Mouse (Mus musculus): ENCODE results near the gene Slc16a7.
A peak's percentile ranks its signal among the peaks of the same experiment; 100 is the strongest.

Gene Slc16a7

DNA sequence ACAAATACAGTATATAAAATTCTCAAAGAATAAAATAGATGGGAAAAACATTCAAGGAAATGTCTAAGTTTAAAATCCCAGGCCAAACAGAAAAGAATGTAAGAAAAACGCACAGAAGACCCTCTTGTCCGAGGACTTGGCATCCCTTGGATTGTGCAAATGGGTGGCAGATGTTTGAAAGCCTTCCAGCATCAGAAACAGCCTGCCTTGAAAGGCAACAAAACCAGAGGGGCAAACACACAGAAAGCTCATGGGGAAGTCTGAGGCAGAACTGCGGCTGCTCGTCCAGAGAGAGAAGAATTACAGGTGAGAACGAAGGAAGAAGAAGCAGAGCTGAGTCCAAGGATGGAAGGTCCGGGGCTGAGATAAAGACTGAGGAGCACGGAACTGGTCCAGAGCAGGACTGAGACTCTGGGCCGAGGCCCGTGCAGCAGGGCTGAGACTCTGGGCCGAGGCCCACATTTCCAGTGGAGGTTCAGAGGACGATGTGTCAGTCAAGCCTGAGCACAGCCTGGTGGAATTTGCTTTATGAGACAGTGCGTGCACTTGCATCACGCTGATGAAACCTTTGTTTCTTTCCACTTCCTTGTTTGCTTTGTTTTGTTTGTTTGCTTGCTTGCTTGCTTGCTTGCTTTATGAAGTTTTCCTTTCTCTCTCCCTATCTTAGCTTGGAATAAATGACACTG is 65.0 kb downstream of the Slc16a7 start:
- DNase-seq (ENCODE audit: inconsistent age in 2 of 2, low spot score in 1 of 2) = no peak

DNA sequence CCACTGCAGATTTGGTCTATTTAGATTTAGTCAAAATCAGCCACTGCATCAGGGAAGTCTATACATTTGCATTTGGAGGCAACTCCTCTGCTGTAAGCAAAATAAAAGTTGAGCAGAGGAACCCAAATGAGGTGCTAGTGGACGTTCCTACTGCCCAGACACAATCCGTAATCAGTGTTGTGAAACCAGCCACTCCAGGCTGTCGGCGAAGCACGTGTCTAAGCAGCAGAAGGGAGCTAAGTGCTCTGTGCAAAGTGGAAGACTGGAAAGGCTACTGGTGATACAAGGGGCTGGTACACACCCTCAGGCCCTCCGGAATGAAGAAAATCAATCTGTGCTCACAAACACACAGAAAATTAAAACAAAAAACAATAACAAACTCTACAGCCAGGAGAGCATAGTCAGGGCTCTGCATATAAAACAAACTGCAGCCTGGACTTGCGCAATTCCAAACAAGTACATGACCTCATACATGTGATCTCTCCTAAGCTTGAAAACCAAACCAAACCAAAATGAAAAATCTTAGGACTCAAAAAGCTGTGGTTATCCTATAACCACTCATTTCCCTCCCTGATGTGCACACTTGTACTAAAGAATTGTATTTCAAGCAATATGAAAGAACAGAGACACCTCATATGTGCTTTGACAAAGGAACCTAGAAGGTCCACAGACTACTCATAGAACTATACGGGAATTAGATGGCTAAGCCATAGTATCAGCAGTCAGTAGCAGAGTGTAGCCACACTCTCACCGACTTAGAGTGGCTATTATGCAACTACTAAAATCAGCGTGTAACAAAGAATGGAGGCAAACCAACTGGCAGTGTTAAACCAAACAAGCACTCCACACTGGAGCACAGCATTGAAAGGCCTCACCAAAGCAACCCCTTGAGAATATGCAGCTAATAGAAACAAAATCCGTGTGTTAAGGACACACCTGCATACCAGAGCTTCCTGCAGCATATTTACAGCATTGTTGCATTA is 67.5 kb downstream of the Slc16a7 start:
- DNase-seq (ENCODE audit: inconsistent age in 2 of 2, low spot score in 1 of 2) = peak in 1 of 2 experiments; percentile 50

DNA sequence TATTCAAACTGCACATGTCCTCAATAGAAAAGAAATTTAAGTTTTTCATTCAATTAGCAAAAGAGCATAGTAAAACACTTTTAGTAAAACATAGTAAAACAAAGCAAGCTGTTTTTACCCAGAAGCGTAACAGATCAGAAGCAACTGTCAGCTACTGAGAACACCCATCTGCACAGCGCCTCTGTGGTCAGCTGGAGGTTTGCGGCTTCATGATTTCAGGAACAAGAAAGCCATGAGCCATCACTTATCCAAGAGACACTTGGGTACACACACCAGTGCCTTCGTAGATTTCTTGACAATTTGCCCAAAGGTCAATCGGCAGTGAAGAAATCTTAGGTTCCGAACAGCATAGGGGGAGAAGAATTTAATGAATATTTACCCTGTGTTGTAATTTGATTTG is 71.9 kb downstream of the Slc16a7 start:
- DNase-seq (ENCODE audit: inconsistent age in 2 of 2, low spot score in 1 of 2) = peak in 1 of 2 experiments; percentile 38

DNA sequence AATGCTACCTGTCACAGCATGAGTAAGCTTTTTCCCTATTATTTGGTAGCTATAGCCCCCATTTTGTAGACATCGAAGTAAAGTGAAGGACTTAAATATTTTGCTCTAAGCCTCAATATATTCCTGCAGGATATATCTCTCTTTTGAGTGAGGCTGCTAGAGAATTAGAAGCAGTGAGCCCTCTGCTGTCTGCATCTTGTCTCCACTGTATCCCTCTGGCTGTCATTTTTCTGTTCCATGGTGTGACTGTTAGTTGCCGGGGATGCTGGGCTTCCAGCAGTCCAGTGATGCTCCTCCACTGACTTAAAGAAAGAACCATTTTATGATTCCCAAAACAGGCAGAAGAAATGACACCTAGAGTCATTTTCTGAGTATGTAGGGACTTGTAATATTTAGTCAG is 78.4 kb downstream of the Slc16a7 start:
- DNase-seq (ENCODE audit: inconsistent age in 2 of 2, low spot score in 1 of 2) = no peak

DNA sequence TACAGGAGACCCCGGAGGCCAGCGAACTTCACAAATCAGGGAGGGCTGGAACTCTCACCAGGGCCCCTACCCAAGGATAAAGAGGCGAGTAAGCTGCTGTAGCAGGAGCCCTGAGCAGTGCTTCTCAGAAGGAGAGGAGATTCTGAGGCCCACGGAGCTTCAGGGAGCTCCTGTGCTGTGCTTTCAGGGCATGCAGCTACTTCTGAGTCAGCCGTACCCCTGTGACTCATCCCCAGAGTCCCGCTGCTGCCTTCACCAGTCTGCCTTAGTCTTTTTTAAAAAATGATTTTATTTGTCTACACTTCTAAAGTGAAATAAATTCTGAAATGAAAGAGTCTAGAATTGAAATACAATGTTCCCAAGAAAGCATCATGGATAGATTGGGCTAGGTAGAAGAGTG is 91.2 kb downstream of the Slc16a7 start:
- DNase-seq (ENCODE audit: inconsistent age in 2 of 2, low spot score in 1 of 2) = peak; percentile 73

DNA sequence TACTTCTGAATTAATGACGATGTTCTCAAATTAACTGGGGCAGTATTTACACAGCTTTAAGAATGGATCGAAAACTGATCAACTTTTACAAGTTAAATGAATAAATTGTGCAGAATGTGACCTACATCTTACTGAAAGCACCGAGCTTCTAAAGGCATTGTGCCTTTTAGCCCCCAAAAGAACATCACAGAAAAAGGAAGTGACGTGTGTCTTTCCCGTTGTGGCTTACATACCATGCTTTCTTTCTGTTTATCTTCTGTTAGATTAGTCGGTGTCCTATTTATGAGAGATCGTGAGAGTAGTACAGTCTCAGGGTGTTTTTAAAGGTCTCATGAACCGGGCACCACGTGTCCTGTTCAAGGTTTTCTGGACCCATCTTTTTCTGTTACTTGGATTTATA is 98.9 kb downstream of the Slc16a7 start:
- no peak for DNase-seq (ENCODE audit: inconsistent age in 2 of 2, low spot score in 1 of 2)

DNA sequence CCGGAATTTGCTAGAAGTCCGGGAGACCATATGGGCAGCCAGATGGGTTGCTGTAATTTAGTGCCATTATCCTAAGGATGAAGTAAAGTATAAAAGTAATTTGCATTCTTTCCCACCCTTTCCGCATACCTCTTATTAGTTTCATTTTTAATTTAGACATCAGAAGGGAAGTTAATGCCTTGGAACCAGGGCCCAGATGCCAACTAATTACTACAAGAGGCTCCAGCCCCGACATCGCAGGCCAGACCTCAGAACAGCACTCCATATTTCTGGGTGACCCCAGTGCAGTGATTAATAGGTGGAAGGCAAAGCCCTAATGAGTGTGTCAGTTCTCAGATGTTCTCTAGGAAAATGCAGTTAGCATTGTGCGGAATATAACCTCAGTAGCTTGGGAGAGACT is 100.7 kb downstream of the Slc16a7 start:
- DNase-seq (ENCODE audit: inconsistent age in 2 of 2, low spot score in 1 of 2) = no peak

DNA sequence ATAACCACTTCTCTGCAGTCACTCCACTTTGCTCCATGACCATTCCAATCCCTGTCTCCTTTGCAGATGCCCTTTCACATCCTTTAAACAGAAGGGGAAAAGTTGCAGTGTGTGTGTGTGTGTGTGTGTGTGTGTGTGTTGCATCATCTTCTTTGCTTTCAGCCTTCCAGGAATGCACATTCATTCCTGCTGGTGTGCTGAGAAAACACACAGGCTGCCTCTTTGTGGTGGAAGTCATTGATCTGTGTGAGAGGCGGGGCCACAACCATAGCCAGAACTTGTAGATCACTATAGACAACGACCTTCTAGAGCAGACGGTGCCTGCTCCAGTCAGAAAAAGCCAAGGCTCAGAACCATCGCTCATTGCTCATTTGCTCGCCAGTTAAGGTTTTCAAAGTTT is 103.9 kb downstream of the Slc16a7 start:
- DNase-seq (ENCODE audit: inconsistent age in 2 of 2, low spot score in 1 of 2) = no peak

DNA sequence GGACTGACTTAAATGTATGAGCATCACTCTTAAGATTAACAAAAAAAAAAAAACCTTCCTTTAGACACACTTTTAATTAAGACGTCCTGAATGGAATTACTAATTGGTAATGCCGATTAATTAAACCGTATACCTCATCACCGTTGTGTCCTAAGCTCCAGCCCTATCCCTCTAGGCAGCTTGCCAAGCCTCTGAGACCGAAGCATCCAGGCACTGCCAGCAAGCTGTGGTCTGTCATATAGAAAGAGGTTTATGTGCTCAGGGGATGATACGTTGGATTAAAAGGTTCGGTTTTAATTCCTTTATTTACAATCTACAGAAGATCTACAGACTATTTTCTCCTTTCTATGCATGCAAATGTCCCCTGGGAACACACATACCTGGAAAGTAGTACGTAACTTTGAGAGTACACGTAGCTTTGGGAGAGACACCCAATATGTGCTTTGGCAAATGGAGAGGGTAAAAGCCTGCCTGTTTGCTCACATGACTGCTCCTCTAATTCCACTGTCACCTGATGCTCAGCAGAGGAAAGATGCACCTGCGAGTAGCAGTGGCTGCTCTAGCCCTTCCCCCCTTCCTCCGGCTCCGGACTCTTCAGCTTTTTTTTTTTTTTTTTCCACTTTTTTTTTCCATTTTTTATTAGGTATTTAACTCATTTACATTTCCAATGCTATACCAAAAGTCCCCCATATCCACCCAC is 114.0 kb downstream of the Slc16a7 start:
- DNase-seq (ENCODE audit: inconsistent age in 2 of 2, low spot score in 1 of 2) = no peak

DNA sequence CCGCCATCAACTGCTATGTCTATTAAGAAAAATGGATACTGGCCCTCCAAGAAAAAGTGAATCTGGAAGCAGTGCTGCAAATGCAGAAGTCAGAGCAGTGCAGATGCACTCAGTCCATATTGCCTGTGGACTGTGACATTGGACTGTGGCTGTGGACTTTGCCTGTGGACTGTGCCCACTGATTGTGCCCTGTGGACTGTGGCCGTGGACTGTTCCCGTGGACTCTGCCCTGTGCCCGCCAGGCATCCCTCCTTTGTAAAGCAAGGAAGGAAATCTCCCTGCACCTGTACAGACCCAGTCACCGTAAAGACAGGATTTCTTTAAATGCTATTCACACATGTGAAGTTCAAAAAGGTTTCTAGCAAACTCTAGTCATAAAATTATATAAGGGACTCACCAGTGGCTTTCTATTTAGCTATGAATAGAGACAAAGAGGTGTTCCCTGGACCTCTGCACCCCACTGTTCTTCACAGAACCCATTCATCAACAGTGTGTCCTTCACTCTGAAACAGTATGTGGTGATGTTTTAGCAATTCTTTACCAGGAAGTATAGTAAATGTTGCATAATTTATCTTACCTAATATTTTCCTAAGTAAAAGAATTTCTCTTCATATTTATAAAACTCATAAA is 114.6 kb downstream of the Slc16a7 start:
- no peak for DNase-seq (ENCODE audit: inconsistent age in 2 of 2, low spot score in 1 of 2)

DNA sequence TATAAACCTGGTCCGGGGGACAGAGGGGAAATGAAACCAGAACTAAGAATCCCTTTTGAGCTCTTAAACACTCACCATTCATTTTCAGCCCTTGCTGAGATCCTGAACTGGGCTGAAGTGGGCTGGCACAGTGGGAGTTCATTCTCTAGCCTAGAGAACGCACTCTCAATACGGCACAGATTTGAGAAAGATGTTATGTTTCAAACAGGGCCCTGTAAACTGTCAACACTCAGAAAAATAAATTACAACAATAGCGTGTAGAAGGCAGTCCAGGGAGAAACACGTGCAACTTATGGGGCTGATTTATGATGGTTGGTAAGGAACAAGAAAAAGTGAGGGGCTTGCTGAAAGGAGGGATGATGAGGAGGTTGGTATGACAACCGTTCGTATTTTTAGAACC is 115.5 kb downstream of the Slc16a7 start:
- no peak for DNase-seq (ENCODE audit: inconsistent age in 2 of 2, low spot score in 1 of 2)

DNA sequence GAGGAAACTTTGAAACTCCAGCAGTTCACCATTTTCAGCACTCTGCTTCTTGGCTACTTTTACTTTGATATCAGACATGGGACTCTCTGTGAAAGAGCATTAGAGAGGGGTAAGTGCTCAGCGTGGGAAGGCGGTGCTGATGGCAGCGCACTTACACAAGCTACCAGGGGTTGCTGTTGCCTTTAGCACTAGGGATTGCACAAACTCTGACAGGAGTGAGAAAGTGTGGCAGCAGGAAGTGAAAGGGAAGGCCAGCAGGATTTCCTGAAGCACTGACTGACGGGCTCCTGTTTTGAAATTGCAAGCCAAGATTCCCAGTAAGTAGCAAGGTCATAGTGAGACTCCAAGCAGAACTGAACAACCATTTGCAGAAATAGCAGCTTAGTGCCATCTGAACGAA is 117.8 kb downstream of the Slc16a7 start:
- DNase-seq (ENCODE audit: inconsistent age in 2 of 2, low spot score in 1 of 2) = peak in 1 of 2 experiments; percentile 27

DNA sequence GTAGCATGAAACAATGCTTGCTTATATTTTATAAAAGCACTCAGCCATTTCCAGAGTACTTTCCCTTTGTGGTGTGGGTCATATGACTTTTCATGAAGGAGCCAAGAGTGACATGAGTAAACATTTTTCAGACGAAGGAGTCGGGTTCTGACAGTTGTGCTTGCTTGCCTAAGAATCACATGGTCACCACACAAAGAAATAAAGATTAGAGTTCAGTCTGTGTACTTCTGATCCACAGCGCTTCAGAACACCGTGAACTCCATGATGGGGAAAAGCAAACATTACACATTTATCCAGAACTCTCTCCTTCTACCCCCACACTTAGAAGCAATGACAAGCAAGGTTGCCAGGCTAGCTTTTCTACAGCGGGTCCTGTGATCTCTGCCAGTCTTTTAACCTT is 119.0 kb downstream of the Slc16a7 start:
- DNase-seq (ENCODE audit: inconsistent age in 2 of 2, low spot score in 1 of 2) = peak in 1 of 2 experiments; percentile 21

DNA sequence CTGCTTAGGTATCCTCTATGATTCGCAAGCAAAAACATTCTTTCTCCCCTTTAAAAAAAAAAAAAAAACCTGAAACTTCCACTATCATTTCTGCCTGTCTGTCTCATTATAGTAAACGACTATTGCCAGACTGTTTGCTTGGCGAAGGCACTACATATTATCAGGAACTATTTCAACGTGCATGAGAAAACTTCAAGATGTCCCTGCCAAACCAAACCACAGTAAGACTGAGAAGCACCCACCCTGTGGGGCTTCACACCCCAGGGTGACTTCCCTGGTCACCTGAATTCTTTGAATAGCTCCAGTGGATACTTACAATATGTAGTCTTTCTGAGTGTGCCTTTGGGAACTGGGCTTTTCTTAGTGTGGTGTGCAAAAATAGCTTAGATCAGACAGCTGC is 122.9 kb downstream of the Slc16a7 start:
- no peak for DNase-seq (ENCODE audit: inconsistent age in 2 of 2, low spot score in 1 of 2)

DNA sequence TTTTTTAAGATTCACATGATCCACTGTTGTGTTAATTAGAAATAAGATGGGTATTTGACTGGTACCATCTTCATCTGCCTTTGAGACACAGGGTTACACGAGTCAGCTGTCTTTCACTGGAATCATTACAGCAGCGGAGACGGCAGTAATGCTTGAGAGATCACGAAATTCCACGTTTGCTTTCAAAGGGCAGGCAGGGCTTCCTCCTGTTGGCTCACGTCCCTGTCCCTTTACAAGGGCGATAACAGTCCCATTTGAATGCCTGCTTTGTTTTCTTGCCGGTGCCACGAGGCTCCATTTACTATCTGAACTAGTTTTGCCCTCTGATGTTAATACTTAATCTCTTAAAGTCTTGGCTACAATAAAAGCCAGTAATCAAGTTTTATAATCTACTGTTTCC is 123.4 kb downstream of the Slc16a7 start:
- DNase-seq (ENCODE audit: inconsistent age in 2 of 2, low spot score in 1 of 2) = peak; percentile 7 to 47

DNA sequence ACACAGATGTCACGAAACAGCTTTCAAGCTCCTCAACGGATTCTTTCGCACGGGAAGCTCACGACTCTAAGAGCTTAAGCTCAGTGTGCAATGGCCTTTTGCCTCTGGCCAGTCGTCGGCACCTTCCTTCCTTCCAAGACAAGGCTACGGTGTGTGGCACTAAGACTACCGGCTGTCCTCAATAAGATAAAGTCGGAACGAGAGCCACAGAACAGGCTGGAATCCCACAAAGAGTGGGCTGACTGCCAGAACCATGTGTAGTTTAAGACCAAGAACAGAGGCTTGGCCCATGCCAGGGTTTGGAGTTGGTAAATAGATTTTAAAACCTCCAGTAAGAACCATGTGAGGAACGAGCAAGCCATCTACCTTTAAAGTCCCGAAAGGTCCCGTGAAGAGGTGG is 123.8 kb downstream of the Slc16a7 start:
- DNase-seq (ENCODE audit: inconsistent age in 2 of 2, low spot score in 1 of 2) = peak; percentile 15 to 34

DNA sequence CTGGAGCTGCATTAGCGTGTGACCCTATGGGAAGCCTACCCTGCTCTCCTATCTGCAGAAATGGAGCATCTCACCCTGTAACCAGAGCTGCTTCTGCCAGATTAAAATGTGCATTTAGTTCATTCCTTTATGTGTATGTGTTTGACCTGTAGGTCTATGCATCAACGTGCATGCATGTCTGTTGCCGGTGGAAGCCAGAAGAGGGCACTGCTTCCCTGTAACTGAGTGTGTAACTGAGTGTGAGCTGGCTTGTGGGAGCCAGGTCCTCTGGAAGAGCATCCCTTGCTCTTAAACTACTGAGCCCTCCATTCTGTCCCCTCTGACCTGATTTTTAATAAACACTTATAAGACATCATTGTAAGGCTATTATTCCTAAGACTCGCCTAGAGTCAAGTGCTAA is 124.3 kb downstream of the Slc16a7 start:
- DNase-seq (ENCODE audit: inconsistent age in 2 of 2, low spot score in 1 of 2) = peak; percentile 62 to 81

DNA sequence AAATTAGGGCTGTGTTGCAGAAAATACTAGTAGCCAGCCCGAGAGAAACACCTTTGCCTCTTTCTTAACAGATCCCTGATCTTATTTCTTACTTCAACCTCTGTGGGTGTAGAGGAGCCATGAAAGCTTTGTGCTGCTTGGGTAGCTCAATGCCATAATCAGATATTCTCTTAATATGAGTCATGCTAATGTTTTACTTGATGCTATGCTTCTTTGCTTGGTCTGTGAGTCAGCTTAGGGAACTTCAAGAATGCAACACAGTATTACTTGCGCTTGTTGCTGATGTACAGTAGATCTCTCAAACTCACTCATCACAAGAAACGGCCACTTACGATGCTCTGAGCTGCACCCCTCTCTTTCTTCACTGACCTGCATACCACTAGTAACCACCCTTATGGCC is 133.4 kb downstream of the Slc16a7 start:
- DNase-seq (ENCODE audit: inconsistent age in 2 of 2, low spot score in 1 of 2) = no peak

DNA sequence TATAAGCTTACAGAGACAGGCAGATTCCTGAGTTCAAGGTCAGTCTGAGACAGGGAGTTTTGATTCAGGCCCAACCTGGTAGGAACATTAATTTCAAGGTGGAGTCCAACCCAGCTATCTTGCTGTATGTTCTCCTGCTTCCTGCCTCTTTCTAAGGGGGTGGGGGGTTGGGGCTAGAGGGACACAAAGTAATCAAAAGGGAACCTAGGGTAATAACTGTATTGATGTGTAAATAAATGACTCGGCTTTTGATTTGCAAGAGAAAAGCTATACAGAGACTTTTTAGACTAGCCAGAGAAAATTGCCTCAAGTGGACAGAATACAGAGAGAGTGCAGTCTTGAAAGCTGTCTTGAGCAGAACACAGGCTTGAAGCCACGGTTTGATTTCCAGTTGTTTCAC is 174.7 kb downstream of the Slc16a7 start:
- no peak for DNase-seq (ENCODE audit: inconsistent age in 2 of 2, low spot score in 1 of 2)

DNA sequence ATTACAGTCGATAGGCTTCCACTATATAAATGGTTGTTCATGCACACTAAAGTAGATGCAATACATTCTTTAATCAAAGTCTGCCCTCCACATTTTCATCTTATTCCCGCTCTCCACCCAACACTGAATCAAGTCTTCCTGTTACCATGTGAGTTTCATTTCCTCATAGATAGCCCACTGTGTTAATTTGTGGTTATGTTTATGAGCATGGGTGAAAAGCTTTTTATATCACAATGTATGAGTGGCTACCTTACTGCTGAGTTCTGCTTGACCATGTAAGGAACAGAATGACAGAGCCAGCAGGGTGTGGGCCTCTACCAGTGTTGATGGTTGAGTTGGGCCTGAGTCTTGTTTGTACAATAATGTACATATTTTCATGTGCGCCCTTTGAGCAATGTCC is 175.5 kb downstream of the Slc16a7 start:
- DNase-seq (ENCODE audit: inconsistent age in 2 of 2, low spot score in 1 of 2) = no peak

DNA sequence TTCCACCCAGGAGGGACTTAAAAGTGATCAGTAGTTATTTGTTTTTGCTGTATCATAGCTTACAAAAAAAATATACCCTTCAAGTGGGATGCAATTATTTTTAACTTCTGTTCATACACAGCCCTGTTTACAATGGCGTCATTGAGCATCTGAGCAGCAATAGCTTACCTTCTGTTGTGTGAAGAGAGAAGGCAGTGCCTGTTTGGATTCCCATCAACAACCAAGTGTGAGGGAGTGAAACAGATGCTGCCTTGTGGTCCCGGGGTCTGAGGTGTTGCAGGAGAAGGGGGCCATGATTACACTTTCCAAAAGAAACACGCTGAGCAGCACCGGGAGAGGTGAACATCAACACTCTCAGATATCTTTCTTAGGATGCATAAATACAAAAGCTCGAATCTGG is 201.7 kb downstream of the Slc16a7 start:
- DNase-seq (ENCODE audit: inconsistent age in 2 of 2, low spot score in 1 of 2) = no peak
